Mouse (Mus musculus) spleen, adult 10 weeks (tissue): ENCODE measurements around the gene Mns1. TPM values are rescaled to one million over a fixed set of nuclear protein-coding genes. Genes with fewer than 3 reads are reported as not detected.

ENCODE experiments used
- polyA plus RNA-seq: library from polyadenylated mRNA; stranded (reverse); fragments of 350-450 nt; fragmentation: Illumina TruSeq; extraction: RNeasy Lipid Tissue Mini Kit (QIAGEN cat#74804); gene quantifications from one replicate; pipeline ENCODE4 v1.2.3, GENCODE M21; 2015; ENCODE audit warnings: low replicate concordance; ENCODE audit not compliant: insufficient read depth

Mns1 gene
- polyA plus RNA-seq, result 10.6 TPM

DNA sequence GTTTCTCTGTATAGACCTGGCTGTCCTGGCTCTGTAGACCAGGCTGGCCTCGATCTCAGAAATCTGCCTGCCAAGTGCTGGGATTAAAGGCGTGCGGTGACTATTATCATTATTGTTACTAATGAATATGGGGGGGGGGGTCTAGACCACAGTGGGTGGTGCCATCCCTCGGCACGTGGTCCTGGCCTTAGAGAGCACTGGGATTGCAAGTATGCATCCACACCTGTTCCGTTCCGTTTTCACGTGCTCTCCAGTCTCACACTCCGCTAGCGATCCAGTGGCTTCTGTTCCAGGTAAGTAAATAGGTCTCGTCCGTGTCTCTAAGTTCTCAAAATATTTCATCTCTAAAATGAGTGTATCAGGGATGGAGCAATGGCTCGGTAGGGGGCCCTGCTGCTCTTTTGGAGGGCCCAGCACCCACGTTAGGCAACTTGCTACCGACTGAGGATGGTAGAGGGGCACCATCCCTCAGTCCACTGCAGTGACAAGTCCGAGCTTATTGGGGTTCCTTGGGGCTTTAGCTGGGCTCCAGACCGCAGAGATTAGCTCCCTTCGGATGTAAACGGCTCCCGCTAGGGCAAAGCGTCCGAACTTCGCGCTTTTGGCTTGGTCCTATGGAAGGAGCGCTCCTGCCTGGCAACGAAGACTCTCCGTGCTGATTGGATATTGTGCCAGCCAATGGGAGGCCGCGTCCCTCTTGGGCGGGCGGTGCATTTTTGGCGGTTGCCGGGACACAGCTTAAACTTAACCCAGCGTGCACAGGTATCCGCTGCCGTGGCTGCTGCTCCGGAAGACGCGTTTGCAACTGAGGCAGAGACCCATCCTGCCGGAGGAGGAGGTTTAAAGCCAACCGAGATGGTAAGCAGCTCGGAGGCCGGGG lies at the start of gene Mns1:
Gene Mns1, plus strand, starts transcription at position 190 of the 880 bp plus-strand sequence.

GRCm38 (mm10) chr9:72492194-72492565 lies 54.4 kb downstream of the Mns1 start, which contains the start of gene Tex9:
Gene Tex9, minus strand, starts transcription at chr9:72492212.

Other genes with a start within 250 kb of the Mns1 start
- gene Zfp280d, start 163.2 kb upstream of the Mns1 start, polyA plus RNA-seq, result 60.3 TPM
- 33.1 TPM for gene Tex9, start 54.2 kb downstream of the Mns1 start, polyA plus RNA-seq
- 69.3 TPM for gene Rfx7, start 94.2 kb downstream of the Mns1 start, polyA plus RNA-seq
- gene Nedd4, start 224.3 kb downstream of the Mns1 start, polyA plus RNA-seq, result 189 TPM